Mouse (Mus musculus) spleen, postnatal 10 days (tissue): ENCODE measurements around the gene Gart.

Experiments used
- DNase-seq, 2 experiments: peaks; one replicate each; pipeline ENCODE4 v3.0.0; 2021 to 2022; ENCODE audit warnings: low spot score in 2 of 2

Gart gene

GRCm38 (mm10) chr16:91609501-91610245 lies 37.1 kb downstream of the Gart start:
- DNase-seq = no peak

- no peak for DNase-seq
These were observed 39.8 kb downstream of the Gart start for GRCm38 (mm10) chr16:91606958-91607357.

GRCm38 (mm10) chr16:91605156-91605555 lies 41.6 kb downstream of the Gart start:
- DNase-seq = no peak

- DNase-seq = no peak
These were observed 45.1 kb downstream of the Gart start for GRCm38 (mm10) chr16:91601693-91602092.

- no peak for DNase-seq
These were observed 45.7 kb downstream of the Gart start for GRCm38 (mm10) chr16:91601081-91601480.

- DNase-seq = no peak
These were observed 47.5 kb downstream of the Gart start for GRCm38 (mm10) chr16:91599242-91599641.

- peak; percentile 99 to 100 for DNase-seq
These were observed 49.1 kb downstream of the Gart start, which contains the start of gene Tmem50b for GRCm38 (mm10) chr16:91597672-91598010. Gene Tmem50b, minus strand, starts transcription at chr16:91597800.

- DNase-seq = peak in 1 of 2 experiments; percentile 46
These were observed 49.7 kb downstream of the Gart start for GRCm38 (mm10) chr16:91596779-91597671.

- no peak for DNase-seq
These were observed 50.4 kb downstream of the Gart start for GRCm38 (mm10) chr16:91596397-91596778.

GRCm38 (mm10) chr16:91595076-91595475 lies 51.7 kb downstream of the Gart start:
- no peak for DNase-seq

- no peak for DNase-seq
These were observed 53.5 kb downstream of the Gart start for GRCm38 (mm10) chr16:91593262-91593661.

- DNase-seq = no peak
These were observed 54.6 kb downstream of the Gart start for GRCm38 (mm10) chr16:91592162-91592561.

- DNase-seq = no peak
These were observed 58.0 kb downstream of the Gart start for GRCm38 (mm10) chr16:91588703-91589102.

GRCm38 (mm10) chr16:91587730-91588453 lies 58.9 kb downstream of the Gart start:
- DNase-seq = no peak

GRCm38 (mm10) chr16:91586244-91586643 lies 60.5 kb downstream of the Gart start:
- no peak for DNase-seq

- no peak for DNase-seq
These were observed 61.1 kb downstream of the Gart start for GRCm38 (mm10) chr16:91585617-91586016.

- DNase-seq = peak; percentile 55 to 81
These were observed 64.4 kb downstream of the Gart start for GRCm38 (mm10) chr16:91582307-91582706.

GRCm38 (mm10) chr16:91578980-91579720 lies 67.6 kb downstream of the Gart start:
- no peak for DNase-seq

GRCm38 (mm10) chr16:91575151-91575550 lies 71.6 kb downstream of the Gart start:
- DNase-seq = no peak
